Mouse (Mus musculus) neural tube, embryonic 11.5 days (tissue): Measurements from ENCODE around the gene Mnat1. TPM values are rescaled to one million over a fixed set of nuclear protein-coding genes. Genes with fewer than 3 reads are reported as not detected.

Source experiments
- ATAC-seq: fragments of 200-750 bp; cut with Nextera tagmentation; 2 replicates; pipeline ENCODE4 v1.8.0; 2017; ENCODE audit warnings: moderate number of reproducible peaks, mild to moderate bottlenecking, moderate TSS enrichment, moderate library complexity; ENCODE audit not compliant: insufficient read depth, low FRiP score, low TSS enrichment
- DNase-seq: peaks from one replicate; pipeline ENCODE4 v3.0.0-alpha.2; 2015; ENCODE audit warnings: low spot score
- H3K27ac ChIP-seq: fragments of 300-500 bp; sonication (generic); 2 replicates; pipeline ENCODE4 v1.5.1; 2014; ENCODE audit warnings: low read depth, mild to moderate bottlenecking, low read length
- H3K27me3 ChIP-seq: fragments of 300-500 bp; sonication (generic); 2 replicates; pipeline ENCODE4 v1.6.1; 2014; ENCODE audit warnings: mild to moderate bottlenecking, low read length, mixed read lengths; ENCODE audit not compliant: control insufficient read depth, insufficient read depth
- H3K36me3 ChIP-seq: fragments of 300-500 bp; sonication (generic); 2 replicates; pipeline ENCODE4 v1.6.1; 2014; ENCODE audit warnings: mild to moderate bottlenecking, low read length, moderate library complexity, mixed read lengths; ENCODE audit not compliant: control insufficient read depth, insufficient read depth
- H3K4me1 ChIP-seq: fragments of 300-500 bp; sonication (generic); 2 replicates; pipeline ENCODE4 v1.6.1; 2014; ENCODE audit warnings: low read length, mixed read lengths; ENCODE audit not compliant: control insufficient read depth, insufficient read depth
- H3K4me2 ChIP-seq: fragments of 300-500 bp; sonication (generic); 2 replicates; pipeline ENCODE4 v1.6.1; 2014; ENCODE audit warnings: low read depth, mild to moderate bottlenecking, moderate library complexity
- H3K4me3 ChIP-seq: fragments of 300-500 bp; sonication (generic); 2 replicates; pipeline ENCODE4 v1.5.1; 2014; ENCODE audit warnings: low read depth, low read length
- H3K9ac ChIP-seq: fragments of 300-500 bp; sonication (generic); 2 replicates; pipeline ENCODE4 v1.6.1; 2014; ENCODE audit warnings: mild to moderate bottlenecking, low read length
- H3K9me3 ChIP-seq: fragments of 300-500 bp; sonication (generic); 2 replicates; pipeline ENCODE4 v1.6.1; 2016; ENCODE audit warnings: low read length; ENCODE audit not compliant: control insufficient read depth
- WGBS: fragments of 180-500 bp; shearing (Covaris S2); extraction: QIAGEN DNeasy Blood & Tissue Kit; methylation state at CpG from one replicate; pipeline ENCODE4 v1.1.7; 2014; 5-methylcytosine and 5-hydroxymethylcytosine counted together
- polyA plus RNA-seq: library from polyadenylated mRNA; unstranded; fragments of >200 nt; fragmentation: Nextera tagmentation; extraction: Ambion mirVana; gene quantifications from 2 replicates; pipeline ENCODE4 v1.2.1, GENCODE M21; 2014

The Mnat1 gene
- polyA plus RNA-seq, 1 experiment from 2014 or later, result 43.7 TPM

GRCm38 (mm10) chr12:73162408-73163181, 39.1 kb downstream of the Mnat1 start:
- H3K4me2 ChIP-seq, result no peak overlapping the region
- H3K36me3 ChIP-seq, result no peaks in the 10 kb centered on the region
- H3K27me3 ChIP-seq, result no peaks in the 10 kb centered on the region
- H3K27ac ChIP-seq, result no peak overlapping the region
- no peak overlapping the region for H3K4me3 ChIP-seq
- no peaks in the 10 kb centered on the region for H3K9me3 ChIP-seq
- H3K9ac ChIP-seq, result no peak overlapping the region
- 86% methylated on average over 13 of the region's 13 CpGs for WGBS
- ATAC-seq, result no peak
- no peaks in the 10 kb centered on the region for H3K4me1 ChIP-seq
- no peak for DNase-seq

GRCm38 (mm10) chr12:73170794-73171193, 47.3 kb downstream of the Mnat1 start:
- ATAC-seq, result no peak
- 90% methylated on average over 6 of the region's 6 CpGs for WGBS
- H3K36me3 ChIP-seq, result no peaks in the 10 kb centered on the region

GRCm38 (mm10) chr12:73183896-73184295, 60.4 kb downstream of the Mnat1 start:
- no peaks in the 10 kb centered on the region for H3K27me3 ChIP-seq
- H3K36me3 ChIP-seq, result no peaks in the 10 kb centered on the region
- no peak overlapping the region for H3K4me2 ChIP-seq
- H3K9me3 ChIP-seq, result no peaks in the 10 kb centered on the region
- no peak overlapping the region for H3K27ac ChIP-seq
- ATAC-seq (no peak), DNase-seq (no peak)
- WGBS, result 77% methylated on average over 8 of the region's 8 CpGs
- H3K9ac ChIP-seq, result no peak overlapping the region
- H3K4me1 ChIP-seq, result no peaks in the 10 kb centered on the region
- H3K4me3 ChIP-seq, result no peak overlapping the region

More at GRCm38 (mm10) chr12:73170794-73171193, 47.3 kb downstream of the Mnat1 start:
- no peaks in the 10 kb centered on the region for H3K27me3 ChIP-seq
- H3K9ac ChIP-seq, result no peak overlapping the region
- DNase-seq, result no peak
- no peak overlapping the region for H3K4me2 ChIP-seq
- H3K4me3 ChIP-seq, result no peak overlapping the region
- H3K4me1 ChIP-seq, result no peaks in the 10 kb centered on the region
- H3K9me3 ChIP-seq, result no peaks in the 10 kb centered on the region
- H3K27ac ChIP-seq, result no peak overlapping the region

GRCm38 (mm10) chr12:73197363-73197762, 73.8 kb downstream of the Mnat1 start:
- Histone ChIP-seq H3K9me3 (no peaks in the 10 kb centered on the region), H3K4me3 (no peak overlapping the region), H3K27ac (no peak overlapping the region), H3K36me3 (no peaks in the 10 kb centered on the region), H3K9ac (no peak overlapping the region), H3K4me1 (no peaks in the 10 kb centered on the region), H3K27me3 (no peaks in the 10 kb centered on the region), H3K4me2 (no peak overlapping the region)
- 89% methylated on average over 6 of the region's 6 CpGs for WGBS
- DNase-seq, result no peak
- ATAC-seq, result no peak

GRCm38 (mm10) chr12:73198451-73198850, 74.9 kb downstream of the Mnat1 start:
- Histone ChIP-seq H3K4me2 (no peak overlapping the region), H3K27ac (no peak overlapping the region), H3K4me1 (no peaks in the 10 kb centered on the region), H3K4me3 (no peak overlapping the region), H3K9ac (no peak overlapping the region), H3K27me3 (no peaks in the 10 kb centered on the region), H3K36me3 (no peaks in the 10 kb centered on the region), H3K9me3 (no peaks in the 10 kb centered on the region)
- ATAC-seq, result no peak
- DNase-seq, result no peak
- WGBS, result 75% methylated on average over 1 of the region's 1 CpGs

- WGBS, result 47% methylated on average over 7 of the region's 7 CpGs
- Histone ChIP-seq H3K4me1 (no peaks in the 10 kb centered on the region), H3K36me3 (no peaks in the 10 kb centered on the region), H3K27ac (no peak overlapping the region), H3K4me3 (no peak overlapping the region), H3K27me3 (no peaks in the 10 kb centered on the region), H3K9me3 (no peaks in the 10 kb centered on the region), H3K4me2 (no peak overlapping the region), H3K9ac (no peak overlapping the region)
- DNase-seq (peak; percentile 39), ATAC-seq (no peak)
These were observed 75.9 kb downstream of the Mnat1 start for GRCm38 (mm10) chr12:73199375-73199774.

GRCm38 (mm10) chr12:73201587-73201986, 78.1 kb downstream of the Mnat1 start:
- no peak overlapping the region for H3K9ac ChIP-seq
- H3K4me3 ChIP-seq, result no peak overlapping the region
- H3K27me3 ChIP-seq, result no peaks in the 10 kb centered on the region
- no peaks in the 10 kb centered on the region for H3K36me3 ChIP-seq
- no peaks in the 10 kb centered on the region for H3K9me3 ChIP-seq
- no peak overlapping the region for H3K27ac ChIP-seq
- ATAC-seq (no peak), DNase-seq (no peak)
- H3K4me1 ChIP-seq, result no peaks in the 10 kb centered on the region
- 61% methylated on average over 3 of the region's 3 CpGs for WGBS
- H3K4me2 ChIP-seq, result no peak overlapping the region

GRCm38 (mm10) chr12:73205710-73206649, 82.5 kb downstream of the Mnat1 start:
- no peaks in the 10 kb centered on the region for H3K27me3 ChIP-seq
- H3K4me1 ChIP-seq, result no peaks in the 10 kb centered on the region
- no peak overlapping the region for H3K4me3 ChIP-seq
- no peak overlapping the region for H3K9ac ChIP-seq
- no peaks in the 10 kb centered on the region for H3K9me3 ChIP-seq
- ATAC-seq (no peak), DNase-seq (no peak)
- H3K27ac ChIP-seq, result no peak overlapping the region
- H3K36me3 ChIP-seq, result no peaks in the 10 kb centered on the region
- H3K4me2 ChIP-seq, result no peak overlapping the region
- 78% methylated on average over 11 of the region's 11 CpGs for WGBS
